Mouse (Mus musculus) heart, postnatal 0 days (tissue): ENCODE measurements around the gene Sh3bgrl2.

Experiments
- CTCF ChIP-seq: IDR thresholded peaks from 2 replicates; pipeline ENCODE4 v1.5.1; 2016; ENCODE audit warnings: antibody characterized with exemption, control low read depth, low read depth
- EP300 ChIP-seq: IDR thresholded peaks from 2 replicates; pipeline ENCODE4 v1.6.1; 2016; ENCODE audit warnings: antibody characterized with exemption, low read depth

DNA sequence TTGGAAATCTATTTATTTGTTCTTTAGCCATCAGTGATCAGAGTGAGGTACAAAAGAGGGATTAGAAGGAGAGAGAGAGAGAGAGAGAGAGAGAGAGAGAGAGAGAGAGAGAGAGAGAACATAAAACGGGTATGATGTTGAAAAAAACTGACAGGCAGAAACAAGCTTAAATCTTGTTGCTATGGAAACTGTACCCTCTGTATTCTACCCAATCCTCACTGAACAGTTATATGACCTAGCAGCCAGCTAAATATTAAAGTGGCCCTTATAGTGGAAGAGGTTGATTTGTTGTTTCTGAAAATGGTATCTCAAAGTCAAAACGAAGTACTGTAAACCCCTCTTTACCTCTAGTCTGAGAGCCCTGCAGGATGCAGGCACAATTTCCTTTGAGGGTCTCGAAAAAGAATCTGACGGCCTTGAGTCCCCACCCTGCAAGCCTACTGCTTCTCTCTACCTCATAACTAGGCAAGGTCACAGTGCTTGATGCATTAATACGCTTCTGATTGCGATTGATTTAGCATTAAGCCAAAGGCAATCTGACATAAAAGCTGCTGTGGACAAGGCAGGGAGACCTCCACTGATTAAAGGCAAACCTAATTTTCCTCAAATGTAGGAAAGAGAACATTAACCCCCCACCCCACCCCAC, 28.5 kb upstream of the Sh3bgrl2 start:
- TF ChIP-seq EP300 (no peak), CTCF (no peak)
